Mouse (Mus musculus): ENCODE measurements around the gene Unc79. TPM values are rescaled to one million over a fixed set of nuclear protein-coding genes. Genes with fewer than 3 reads are reported as not detected.

Unc79 gene
- polyA plus RNA-seq (2015; fragmentation: Nextera tagmentation; extraction: Ambion mirVana) = 8.1 and 8.7 TPM in 2 replicates

DNA sequence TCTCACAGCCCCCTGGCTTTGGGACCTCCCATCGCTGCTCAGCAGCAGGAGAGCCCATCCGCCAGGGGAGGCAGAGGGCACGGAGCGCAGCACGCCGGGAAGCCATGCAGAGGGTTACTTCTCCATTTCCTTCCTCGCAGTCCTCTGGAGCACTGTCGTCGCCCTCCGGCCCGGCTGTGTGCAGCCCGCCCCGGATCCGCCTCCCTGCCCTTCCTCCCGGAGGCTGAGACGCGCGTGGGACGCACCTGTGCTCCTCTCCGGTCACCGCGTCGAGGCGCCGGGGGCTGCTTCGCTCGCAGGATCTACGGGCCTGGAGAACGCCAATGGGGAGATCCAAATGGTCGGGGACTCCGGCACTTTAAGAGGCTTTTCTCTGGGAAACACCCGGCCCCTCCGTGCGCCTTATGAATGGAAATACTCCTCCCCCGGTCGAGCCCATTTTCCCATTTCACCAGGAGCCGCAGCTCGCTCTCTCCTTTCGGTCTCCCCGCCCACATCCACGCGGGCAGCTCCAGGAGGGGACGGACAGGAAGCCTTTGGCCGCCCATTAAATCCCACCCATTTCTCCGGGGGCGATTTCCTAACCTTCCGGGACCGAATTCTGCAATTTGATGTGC, at the start of gene Unc79:
Unc79 (plus strand) TSS at position 82 of the 617 bp plus-strand sequence.
- WGBS = 0% methylated on average over 48 of the region's 48 CpGs
- Histone ChIP-seq H3K27ac (peak within 1 kb of the TSS; percentile 99), H3K4me2 (peak within 1 kb of the TSS; percentile 70), H3K36me3 (replicated peaks) (no peaks in the 10 kb centered on the region), H3K4me1 (peaks cover 42% of the 10 kb centered on the region), H3K4me3 (peak within 1 kb of the TSS; percentile 70), H3K9ac (peak within 1 kb of the TSS; percentile 93), H3K9me3 (no peaks in the 10 kb centered on the region), H3K27me3 (replicated peaks) (no peaks in the 10 kb centered on the region)
- ATAC-seq (replicated peaks) = peak; percentile 89

DNA sequence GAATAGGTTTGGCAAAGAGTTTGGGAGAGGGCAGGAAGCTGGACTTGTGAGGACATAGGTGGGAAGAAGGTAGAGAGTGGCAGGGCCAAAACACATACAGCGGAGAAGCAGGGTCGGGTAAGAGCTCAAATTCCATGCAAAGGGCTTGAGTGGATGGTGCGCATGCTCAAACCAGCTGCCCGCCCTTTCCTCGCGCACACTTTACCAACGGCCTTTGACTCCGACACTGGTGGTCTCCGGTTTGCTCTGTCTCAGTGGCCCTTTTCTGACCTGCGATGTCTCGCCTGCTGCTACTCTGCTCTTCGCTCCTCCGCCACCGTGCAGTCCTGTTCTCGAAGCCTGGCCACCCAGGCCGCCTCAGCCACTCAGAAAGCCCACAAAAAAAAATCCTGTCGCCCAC, 49.6 kb upstream of the Unc79 start, which contains the start of gene Cox8c:
Cox8c (plus strand) TSS at position 226 of the 400 bp plus-strand sequence.
- H3K9me3 ChIP-seq = no peaks in the 10 kb centered on the region
- H3K4me1 ChIP-seq = no peaks in the 10 kb centered on the region
- 95% methylated on average over 17 of the region's 17 CpGs for WGBS
- H3K9ac ChIP-seq = no peak within 1 kb of the TSS
- no peaks in the 10 kb centered on the region for H3K36me3 ChIP-seq (replicated peaks)
- ATAC-seq (replicated peaks) = no peak
- H3K27ac ChIP-seq = no peak within 1 kb of the TSS
- no peaks in the 10 kb centered on the region for H3K27me3 ChIP-seq (replicated peaks)
- H3K4me3 ChIP-seq = no peak within 1 kb of the TSS
- no peak within 1 kb of the TSS for H3K4me2 ChIP-seq

DNA sequence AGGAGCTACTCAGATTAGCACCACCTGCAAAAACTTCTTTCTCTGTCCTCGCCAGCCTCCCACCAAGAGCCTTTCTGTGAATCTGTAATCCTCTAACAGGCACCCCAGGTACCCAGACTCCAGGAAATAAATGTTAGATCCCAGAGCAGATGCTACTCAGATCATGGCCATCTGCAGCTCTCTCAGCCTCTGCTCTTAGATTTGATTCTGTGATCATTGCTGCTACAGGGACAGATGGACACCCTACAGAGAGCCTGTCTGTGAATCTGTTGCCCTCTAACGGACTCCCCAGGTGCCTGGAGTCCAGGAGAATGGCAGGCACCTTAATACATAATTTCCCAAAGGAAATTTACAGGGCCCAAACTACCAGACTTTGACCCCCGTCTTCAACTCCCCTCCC, 40.5 kb upstream of the Unc79 start:
- no peak for ATAC-seq (replicated peaks)
- Histone ChIP-seq H3K27me3 (replicated peaks) (no peaks in the 10 kb centered on the region), H3K4me3 (no peak overlapping the region), H3K9ac (no peak overlapping the region), H3K27ac (no peak overlapping the region), H3K4me1 (no peaks in the 10 kb centered on the region), H3K9me3 (no peaks in the 10 kb centered on the region), H3K36me3 (replicated peaks) (no peaks in the 10 kb centered on the region), H3K4me2 (no peak overlapping the region)
- WGBS = 33% methylated on average over 3 of the region's 3 CpGs

DNA sequence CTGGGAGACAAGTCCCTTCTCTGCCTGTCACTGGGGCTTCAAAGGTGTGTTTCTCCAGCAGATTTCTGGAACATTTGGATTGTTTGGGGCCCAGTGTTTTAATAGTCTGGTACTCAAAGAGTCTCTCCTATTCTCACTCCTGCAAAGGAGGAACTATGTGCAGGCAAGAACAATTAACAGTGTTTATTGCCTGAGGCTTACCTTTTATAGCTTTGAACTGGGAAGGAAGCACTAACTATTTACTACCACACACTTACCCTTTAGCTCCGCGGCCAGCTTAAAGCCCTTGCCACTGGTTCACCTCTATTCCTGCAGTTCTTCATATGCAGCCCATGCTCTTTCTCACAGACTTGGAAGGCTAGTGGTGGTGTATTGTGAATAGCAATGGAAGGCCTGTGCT, 32.6 kb upstream of the Unc79 start:
- no peak for ATAC-seq (replicated peaks)
- H3K27ac ChIP-seq = no peak overlapping the region
- H3K4me2 ChIP-seq = no peak overlapping the region
- H3K4me3 ChIP-seq = no peak overlapping the region
- H3K9me3 ChIP-seq = no peaks in the 10 kb centered on the region
- H3K36me3 ChIP-seq (replicated peaks) = no peaks in the 10 kb centered on the region
- H3K4me1 ChIP-seq = no peaks in the 10 kb centered on the region
- no peaks in the 10 kb centered on the region for H3K27me3 ChIP-seq (replicated peaks)
- 94% methylated on average over 2 of the region's 2 CpGs for WGBS
- no peak overlapping the region for H3K9ac ChIP-seq

DNA sequence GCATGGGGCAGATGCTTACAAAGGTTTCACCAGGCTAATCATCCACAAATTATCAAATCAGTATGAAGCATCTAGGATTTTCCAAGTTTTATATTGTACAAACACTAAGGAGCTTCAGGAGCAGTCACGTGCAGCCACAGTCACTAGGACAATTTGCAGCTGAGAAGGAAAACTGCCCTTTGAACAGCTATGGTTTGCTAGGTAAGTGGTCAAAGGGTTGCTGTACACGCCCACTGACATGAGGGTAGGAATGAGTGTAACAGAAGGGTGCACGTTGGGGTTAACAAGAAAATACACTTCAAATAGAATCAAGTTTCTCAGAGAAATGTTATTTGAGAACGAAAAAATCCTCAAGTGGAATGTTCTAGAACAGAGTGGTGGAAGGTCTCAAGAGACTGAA, 18.9 kb upstream of the Unc79 start:
- no peaks in the 10 kb centered on the region for H3K4me1 ChIP-seq
- no peak overlapping the region for H3K4me2 ChIP-seq
- no peak overlapping the region for H3K9ac ChIP-seq
- no peaks in the 10 kb centered on the region for H3K36me3 ChIP-seq (replicated peaks)
- no peak overlapping the region for H3K27ac ChIP-seq
- no peaks in the 10 kb centered on the region for H3K27me3 ChIP-seq (replicated peaks)
- no peaks in the 10 kb centered on the region for H3K9me3 ChIP-seq
- no peak for ATAC-seq (replicated peaks)
- 86% methylated on average over 4 of the region's 4 CpGs for WGBS
- H3K4me3 ChIP-seq = no peak overlapping the region

DNA sequence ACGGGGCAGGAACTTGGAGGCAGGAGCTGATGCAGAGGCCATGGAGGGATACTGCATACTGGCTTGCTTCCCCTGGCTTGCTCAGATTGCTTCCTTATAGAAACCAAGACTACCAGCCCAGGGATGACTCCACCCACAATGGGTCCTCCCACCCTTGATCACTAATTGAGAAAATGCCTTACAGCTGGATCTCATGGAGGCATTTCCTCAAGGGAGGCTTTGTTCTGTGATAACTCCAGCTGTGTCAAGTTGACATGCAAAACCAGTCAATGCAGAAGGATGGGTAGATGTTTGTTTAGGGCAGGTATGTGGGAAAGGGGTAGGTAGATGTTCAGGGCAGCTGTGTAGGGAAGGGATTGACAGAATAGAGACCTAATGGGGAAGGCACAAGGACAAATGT, 18.3 kb upstream of the Unc79 start:
- no peak for ATAC-seq (replicated peaks)
- WGBS = 93% methylated on average over 1 of the region's 1 CpGs

DNA sequence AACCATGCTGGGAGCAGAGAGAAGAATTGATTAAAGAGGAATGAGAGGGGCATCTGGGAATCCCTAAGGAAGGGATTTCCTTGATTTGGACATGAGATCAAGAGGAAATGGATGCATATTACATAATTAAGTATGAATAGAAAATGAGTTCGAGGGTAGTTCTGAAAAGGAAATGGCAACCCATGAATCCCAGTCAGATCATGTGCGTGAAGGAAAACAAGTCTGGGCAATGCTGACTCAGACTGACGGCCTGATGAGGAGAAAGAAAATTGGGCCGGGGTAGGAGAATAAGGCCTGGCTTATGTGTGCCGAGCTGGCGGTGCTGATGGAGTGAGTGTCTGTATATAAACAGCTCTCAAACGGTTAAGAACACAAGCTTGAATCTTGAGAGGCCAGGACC, 17.9 kb upstream of the Unc79 start:
- 86% methylated on average over 7 of the region's 7 CpGs for whole genome bisulfite sequencing

More for the DNA sequence above, 18.3 kb upstream of the Unc79 start:
- no peak overlapping the region for H3K27ac ChIP-seq
- H3K9me3 ChIP-seq = no peaks in the 10 kb centered on the region
- H3K4me1 ChIP-seq = no peaks in the 10 kb centered on the region
- H3K4me3 ChIP-seq = no peak overlapping the region
- no peaks in the 10 kb centered on the region for H3K27me3 ChIP-seq (replicated peaks)
- H3K4me2 ChIP-seq = no peak overlapping the region
- no peaks in the 10 kb centered on the region for H3K36me3 ChIP-seq (replicated peaks)
- no peak overlapping the region for H3K9ac ChIP-seq

DNA sequence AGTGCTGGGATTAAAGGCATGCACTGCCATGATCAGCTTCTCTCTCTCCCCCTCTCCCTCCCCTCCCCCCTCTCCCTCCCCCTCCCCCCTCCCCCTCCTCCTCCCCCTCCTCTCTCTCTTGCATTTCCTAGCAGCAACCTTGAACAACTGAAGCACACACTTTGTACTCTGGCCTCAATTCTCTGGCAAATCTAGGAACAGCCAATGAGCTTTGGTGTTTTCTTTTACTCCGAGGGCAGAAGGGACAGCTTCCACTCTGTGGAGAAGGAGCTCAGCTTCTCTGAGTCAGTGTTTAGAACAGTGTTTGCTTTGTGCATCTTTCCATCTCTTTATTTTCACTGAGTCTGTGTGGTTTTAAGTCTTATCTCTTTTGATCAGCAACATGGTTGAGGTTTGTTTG, 12.8 kb upstream of the Unc79 start:
- WGBS = 36% methylated on average over 1 of the region's 1 CpGs
- H3K9ac ChIP-seq = no peak overlapping the region
- no peak overlapping the region for H3K27ac ChIP-seq
- no peak overlapping the region for H3K4me2 ChIP-seq
- no peak for ATAC-seq (replicated peaks)
- no peaks in the 10 kb centered on the region for H3K9me3 ChIP-seq
- H3K4me1 ChIP-seq = no peaks in the 10 kb centered on the region
- H3K27me3 ChIP-seq (replicated peaks) = no peaks in the 10 kb centered on the region
- H3K36me3 ChIP-seq (replicated peaks) = no peaks in the 10 kb centered on the region
- no peak overlapping the region for H3K4me3 ChIP-seq

More for the DNA sequence above, 17.9 kb upstream of the Unc79 start:
- Histone ChIP-seq H3K27ac (no peak overlapping the region), H3K36me3 (replicated peaks) (no peaks in the 10 kb centered on the region), H3K4me2 (no peak overlapping the region), H3K9me3 (no peaks in the 10 kb centered on the region), H3K9ac (no peak overlapping the region), H3K27me3 (replicated peaks) (no peaks in the 10 kb centered on the region), H3K4me3 (no peak overlapping the region), H3K4me1 (no peaks in the 10 kb centered on the region)
- ATAC-seq (replicated peaks) = no peak

DNA sequence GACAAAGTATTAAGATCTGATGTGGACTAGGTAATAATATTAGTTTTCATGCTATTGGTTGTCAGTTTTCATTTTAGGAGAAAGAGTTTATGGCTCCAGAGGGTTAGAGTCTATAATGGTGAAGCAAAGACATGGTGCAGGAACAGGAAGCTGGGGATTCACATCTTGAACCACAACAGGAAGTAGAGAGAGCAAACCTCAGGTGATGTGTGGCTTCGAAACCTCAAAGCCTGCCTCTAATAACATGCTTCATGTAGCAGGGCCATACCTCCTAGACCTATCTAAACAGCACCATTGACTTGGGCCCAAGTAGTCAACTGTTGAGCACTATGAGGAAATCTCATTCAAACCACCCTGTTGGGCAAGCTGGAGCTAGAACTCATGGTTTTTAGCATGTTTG, 3.1 kb upstream of the Unc79 start:
- no peak overlapping the region for H3K4me2 ChIP-seq
- no peak overlapping the region for H3K9ac ChIP-seq
- H3K9me3 ChIP-seq = no peaks in the 10 kb centered on the region
- no peak overlapping the region for H3K4me3 ChIP-seq
- 93% methylated on average over 1 of the region's 1 CpGs for WGBS
- H3K36me3 ChIP-seq (replicated peaks) = no peaks in the 10 kb centered on the region
- peaks cover 13% of the 10 kb centered on the region for H3K4me1 ChIP-seq
- no peak for ATAC-seq (replicated peaks)
- H3K27ac ChIP-seq = no peak overlapping the region
- H3K27me3 ChIP-seq (replicated peaks) = no peaks in the 10 kb centered on the region

DNA sequence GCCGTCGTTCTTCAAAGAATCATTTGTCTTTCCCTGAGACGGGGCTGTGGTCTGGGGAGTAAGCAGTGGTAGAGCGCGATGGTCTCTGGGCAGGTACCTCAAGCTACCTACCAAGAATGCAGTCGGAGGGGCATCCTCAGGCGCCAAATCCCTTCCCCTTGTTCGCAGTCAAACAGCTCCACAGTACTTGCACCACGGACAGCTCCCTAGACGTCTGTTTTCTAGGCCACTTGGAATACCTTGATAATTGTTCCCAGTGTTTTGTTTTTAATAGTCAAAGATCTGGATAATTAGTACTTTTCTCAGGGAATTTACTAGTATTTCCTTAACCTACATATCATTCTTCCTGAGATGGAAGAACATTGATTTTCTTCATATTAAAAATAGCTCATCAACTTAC, 833 bp upstream of the Unc79 start:
- Histone ChIP-seq H3K4me2 (peak overlapping the region; percentile 70), H3K36me3 (replicated peaks) (no peaks in the 10 kb centered on the region), H3K4me3 (peak overlapping the region; percentile 70), H3K9me3 (no peaks in the 10 kb centered on the region), H3K9ac (no peak overlapping the region), H3K27me3 (replicated peaks) (no peaks in the 10 kb centered on the region), H3K4me1 (peaks cover 34% of the 10 kb centered on the region), H3K27ac (peak overlapping the region; percentile 99)
- whole genome bisulfite sequencing = 32% methylated on average over 10 of the region's 10 CpGs
- no peak for ATAC-seq (replicated peaks)

DNA sequence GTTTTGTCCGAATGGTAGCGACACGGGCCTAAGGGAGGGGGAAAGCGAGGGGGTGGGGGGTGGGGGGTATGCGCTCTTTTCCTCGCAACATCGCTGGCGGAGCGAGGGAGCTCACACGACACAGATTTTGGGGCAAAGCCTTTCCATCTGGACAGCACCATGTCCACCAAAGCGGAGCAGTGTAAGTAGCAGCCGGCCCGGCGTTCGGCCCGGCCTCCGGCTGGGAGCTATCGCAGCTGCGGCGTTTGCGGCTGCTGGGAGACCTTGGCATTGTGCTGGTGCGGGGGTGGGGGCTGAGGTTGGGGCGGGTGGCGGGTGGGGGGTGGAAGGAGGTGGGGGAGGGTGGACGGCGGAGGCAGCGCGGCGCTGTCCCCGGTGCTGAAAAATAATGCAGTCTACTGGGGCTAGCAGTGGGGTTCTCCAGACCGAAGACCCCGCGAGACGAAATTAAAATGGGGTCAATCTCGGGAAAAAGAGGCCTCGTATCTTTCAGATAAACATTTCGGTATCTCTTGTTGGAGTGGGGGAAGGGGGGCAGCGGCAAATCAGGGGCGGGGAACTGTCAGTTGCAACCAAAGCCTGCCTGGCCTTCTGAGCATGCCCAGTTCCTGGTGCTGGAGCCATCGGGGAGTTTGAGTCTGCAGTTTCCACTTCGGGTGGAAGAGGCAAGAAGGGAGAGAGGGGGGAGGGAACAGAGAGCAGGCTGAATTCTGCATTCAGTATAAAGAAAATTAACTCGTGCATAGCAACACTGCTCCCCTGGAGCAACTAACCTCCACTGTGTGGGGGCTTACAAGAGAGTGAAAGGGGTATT, 943 bp downstream of the Unc79 start:
- H3K27me3 ChIP-seq (replicated peaks) = no peaks in the 10 kb centered on the region
- H3K36me3 ChIP-seq (replicated peaks) = no peaks in the 10 kb centered on the region
- H3K9me3 ChIP-seq = no peaks in the 10 kb centered on the region
- H3K4me2 ChIP-seq = peak overlapping the region; percentile 70
- peak overlapping the region; percentile 99 for H3K27ac ChIP-seq
- peak overlapping the region; percentile 93 for H3K9ac ChIP-seq
- ATAC-seq (replicated peaks) = peak; percentile 84
- peaks cover 47% of the 10 kb centered on the region for H3K4me1 ChIP-seq
- WGBS = 1% methylated on average over 42 of the region's 42 CpGs
- peak overlapping the region; percentile 70 for H3K4me3 ChIP-seq

DNA sequence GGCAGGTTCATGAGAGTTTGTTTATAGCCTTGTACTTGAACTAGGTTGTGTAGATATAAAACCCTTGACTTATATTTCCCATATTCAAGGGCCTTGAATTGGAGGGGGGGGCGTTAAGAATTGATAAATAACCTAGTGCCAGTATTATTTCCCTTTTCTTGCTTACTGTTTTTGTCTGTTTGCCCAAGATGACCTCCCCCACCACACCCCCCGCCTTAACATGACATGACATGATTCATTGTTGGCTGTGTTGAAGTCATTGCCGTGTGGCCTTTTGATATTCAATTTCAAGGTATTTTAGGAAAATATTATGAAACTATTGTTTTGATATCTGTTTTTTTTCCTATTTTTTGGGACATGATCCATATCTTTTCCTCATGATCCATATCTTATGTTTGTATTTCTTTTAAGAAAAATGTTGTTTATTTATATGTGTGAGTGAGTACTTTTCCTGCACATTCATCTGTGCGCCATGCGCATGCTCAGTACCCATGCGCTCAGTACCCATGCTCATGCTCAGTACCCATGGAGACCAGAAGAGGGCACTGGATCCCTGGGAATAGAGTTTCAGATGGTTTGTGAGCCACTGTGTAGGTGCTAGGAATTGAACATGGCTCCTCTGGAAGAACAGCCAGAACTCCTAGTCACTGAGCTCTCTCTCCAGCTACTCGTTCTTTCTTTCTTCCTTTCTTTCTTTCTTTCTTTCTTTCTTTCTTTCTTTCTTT, 11.6 kb downstream of the Unc79 start:
- no peak for ATAC-seq (replicated peaks)
- no peak overlapping the region for H3K27ac ChIP-seq
- no peaks in the 10 kb centered on the region for H3K4me1 ChIP-seq
- WGBS = 90% methylated on average over 7 of the region's 7 CpGs
- no peak overlapping the region for H3K4me2 ChIP-seq
- no peaks in the 10 kb centered on the region for H3K36me3 ChIP-seq (replicated peaks)
- no peak overlapping the region for H3K9ac ChIP-seq
- H3K4me3 ChIP-seq = no peak overlapping the region
- no peaks in the 10 kb centered on the region for H3K27me3 ChIP-seq (replicated peaks)
- H3K9me3 ChIP-seq = no peaks in the 10 kb centered on the region
